Mouse (Mus musculus): ENCODE results near the gene Map2k4. TPM values are rescaled to one million over a fixed set of nuclear protein-coding genes. Genes with fewer than 3 reads are reported as not detected.

The Map2k4 gene
- polyA plus RNA-seq, 1 experiment: not detected

DNA sequence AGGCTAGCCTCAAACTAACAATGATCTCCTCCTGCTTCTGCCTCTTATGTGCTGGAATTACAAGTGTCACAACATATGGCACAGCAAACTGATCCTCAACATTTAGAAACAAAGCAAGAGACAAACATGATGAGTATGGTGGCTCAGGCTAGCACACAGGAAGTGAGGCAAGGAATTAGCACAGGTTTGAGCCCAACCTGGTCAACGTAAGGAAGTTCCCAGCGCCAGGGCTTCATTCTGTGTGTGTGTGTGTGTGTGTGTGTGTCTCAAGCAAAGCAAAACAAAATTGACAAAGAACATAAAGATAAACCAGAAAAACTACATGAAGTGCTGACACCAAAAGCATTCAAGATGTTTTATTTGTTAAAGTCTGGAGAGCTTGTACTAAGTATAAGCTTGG, 27.2 kb downstream of the Map2k4 start:
- Histone ChIP-seq H3K4me1 (ENCODE audit: control insufficient read depth, insufficient read depth, low read length) (peaks cover 7% of the 10 kb centered on the region), H3K4me3 (ENCODE audit: insufficient read depth, low read depth, low read length) (no peak overlapping the region), H3K27ac (ENCODE audit: insufficient read depth, low read depth, low read length) (no peak overlapping the region)
- WGBS: 97% methylated on average over 2 of the region's 2 CpGs
- TF ChIP-seq POLR2A (IDR thresholded peaks at IDR 0.05; ENCODE audit: insufficient read depth, low read depth, low read length) (no peak), CTCF (IDR thresholded peaks at IDR 0.05; ENCODE audit: insufficient read depth, low read depth, low read length) (no peak)

DNA sequence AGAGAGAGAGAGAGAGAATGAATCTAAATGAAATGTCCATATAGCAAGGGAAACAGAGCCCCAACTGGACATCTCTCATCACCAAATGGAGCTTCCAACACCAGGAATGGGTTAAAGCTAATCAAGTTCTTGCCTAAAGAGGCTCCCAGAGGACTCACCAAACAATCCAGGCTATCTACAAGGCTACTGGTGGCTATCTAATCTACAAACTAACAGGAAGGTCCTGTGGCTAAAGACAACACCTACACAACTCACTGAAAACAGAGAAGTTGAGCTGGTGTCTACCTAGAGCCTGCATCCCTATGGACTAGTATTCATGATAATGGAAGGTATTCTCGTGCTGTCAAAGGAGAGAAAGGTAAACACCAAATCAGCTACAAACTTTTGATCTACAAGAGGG, 28.7 kb downstream of the Map2k4 start:
- Histone ChIP-seq H3K27ac (ENCODE audit: insufficient read depth, low read depth, low read length) (no peak overlapping the region), H3K4me1 (ENCODE audit: control insufficient read depth, insufficient read depth, low read length) (peaks cover 4% of the 10 kb centered on the region), H3K4me3 (ENCODE audit: insufficient read depth, low read depth, low read length) (no peak overlapping the region)
- WGBS: 95% methylated on average over 1 of the region's 1 CpGs
- TF ChIP-seq POLR2A (IDR thresholded peaks at IDR 0.05; ENCODE audit: insufficient read depth, low read depth, low read length) (no peak), CTCF (IDR thresholded peaks at IDR 0.05; ENCODE audit: insufficient read depth, low read depth, low read length) (no peak)

DNA sequence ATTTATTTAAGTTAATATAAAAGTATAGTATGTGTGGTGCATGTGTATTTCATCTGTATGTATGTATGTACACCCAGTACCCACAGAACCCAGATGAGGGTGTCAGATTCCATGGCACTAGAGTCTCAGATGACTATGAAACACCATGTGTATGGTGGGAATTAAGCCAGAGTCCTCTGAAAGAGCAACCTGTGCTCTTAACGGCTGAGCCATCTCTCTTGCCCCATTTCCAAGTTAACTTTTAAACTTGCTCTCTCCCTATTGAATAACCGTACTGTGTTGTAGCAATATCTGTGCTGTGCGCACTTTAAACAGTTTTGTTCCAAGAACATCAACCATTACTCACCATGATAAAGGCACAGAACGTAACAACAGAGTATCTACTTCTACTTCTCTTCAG, 33.9 kb downstream of the Map2k4 start:
- Histone ChIP-seq H3K4me3 (ENCODE audit: insufficient read depth, low read depth, low read length) (no peak overlapping the region), H3K4me1 (ENCODE audit: control insufficient read depth, insufficient read depth, low read length) (no peaks in the 10 kb centered on the region), H3K27ac (ENCODE audit: insufficient read depth, low read depth, low read length) (no peak overlapping the region)
- TF ChIP-seq CTCF (IDR thresholded peaks at IDR 0.05; ENCODE audit: insufficient read depth, low read depth, low read length) (no peak), POLR2A (IDR thresholded peaks at IDR 0.05; ENCODE audit: insufficient read depth, low read depth, low read length) (no peak)
- 81% methylated on average over 4 of the region's 4 CpGs for WGBS

DNA sequence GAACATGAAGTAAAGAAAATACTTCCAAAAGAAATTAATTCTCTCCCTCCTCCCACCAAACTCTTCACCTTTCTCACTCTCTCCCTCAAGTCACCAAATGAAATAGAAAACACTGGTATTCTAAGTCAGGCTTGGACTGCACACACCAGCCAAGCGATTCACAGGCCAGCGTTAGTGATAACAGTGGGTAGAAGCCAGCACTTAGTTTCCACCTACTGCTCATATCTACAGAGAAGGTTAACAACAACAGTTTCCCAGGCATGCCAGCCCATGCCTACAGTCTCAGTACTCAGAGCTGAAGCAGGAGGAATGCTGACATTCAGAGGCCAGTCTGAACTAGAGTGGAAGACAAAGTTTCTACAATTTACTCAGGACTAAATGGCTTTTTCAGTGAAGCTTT, 34.5 kb downstream of the Map2k4 start:
- H3K27ac ChIP-seq (ENCODE audit: insufficient read depth, low read depth, low read length): no peak overlapping the region
- no peaks in the 10 kb centered on the region for H3K4me1 ChIP-seq (ENCODE audit: control insufficient read depth, insufficient read depth, low read length)
- TF ChIP-seq CTCF (IDR thresholded peaks at IDR 0.05; ENCODE audit: insufficient read depth, low read depth, low read length) (no peak), POLR2A (IDR thresholded peaks at IDR 0.05; ENCODE audit: insufficient read depth, low read depth, low read length) (no peak)
- no peak overlapping the region for H3K4me3 ChIP-seq (ENCODE audit: insufficient read depth, low read depth, low read length)
- WGBS: 71% methylated on average over 2 of the region's 2 CpGs

DNA sequence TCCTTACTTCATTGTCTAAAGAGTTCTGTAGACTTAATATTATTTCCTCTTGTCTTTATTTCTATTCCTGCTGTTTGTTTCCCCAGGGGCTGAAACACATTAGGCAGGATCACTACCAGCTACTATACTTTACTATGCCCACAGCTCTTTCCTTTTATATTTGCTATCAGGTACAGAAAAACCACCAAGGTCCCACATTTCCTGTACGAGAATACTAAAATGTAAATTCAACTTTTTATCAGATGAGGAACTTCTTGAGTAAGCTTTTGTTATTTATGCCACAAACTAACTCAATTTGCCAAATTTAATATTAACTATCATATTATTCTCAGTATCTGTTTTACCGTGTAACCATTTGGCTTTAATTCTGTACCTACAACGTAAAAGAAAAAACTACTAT, 37.6 kb downstream of the Map2k4 start:
- no peak overlapping the region for H3K27ac ChIP-seq (ENCODE audit: insufficient read depth, low read depth, low read length)
- H3K4me3 ChIP-seq (ENCODE audit: insufficient read depth, low read depth, low read length): no peak overlapping the region
- TF ChIP-seq POLR2A (IDR thresholded peaks at IDR 0.05; ENCODE audit: insufficient read depth, low read depth, low read length) (no peak), CTCF (IDR thresholded peaks at IDR 0.05; ENCODE audit: insufficient read depth, low read depth, low read length) (no peak)
- no peaks in the 10 kb centered on the region for H3K4me1 ChIP-seq (ENCODE audit: control insufficient read depth, insufficient read depth, low read length)
- 93% methylated on average over 3 of the region's 3 CpGs for WGBS

DNA sequence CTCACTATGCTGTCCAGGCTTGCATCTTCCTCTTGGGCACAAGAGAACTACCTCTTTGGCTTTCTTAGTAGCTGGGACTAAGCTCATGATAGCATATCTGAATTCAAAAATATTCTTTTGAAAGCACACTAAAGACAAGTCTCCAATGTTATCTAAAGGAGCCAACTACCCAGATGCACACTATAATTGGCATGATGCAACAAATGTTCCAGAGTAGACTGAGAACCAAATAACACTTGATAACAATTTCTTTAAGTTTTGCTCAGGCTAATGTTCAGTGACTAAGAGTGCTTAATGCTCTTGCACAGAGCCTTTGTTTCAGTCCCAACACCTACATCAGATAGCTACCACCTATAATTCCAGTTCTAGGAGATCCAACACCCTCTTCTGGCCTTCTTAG, 40.7 kb downstream of the Map2k4 start:
- H3K27ac ChIP-seq (ENCODE audit: insufficient read depth, low read depth, low read length): no peak overlapping the region

DNA sequence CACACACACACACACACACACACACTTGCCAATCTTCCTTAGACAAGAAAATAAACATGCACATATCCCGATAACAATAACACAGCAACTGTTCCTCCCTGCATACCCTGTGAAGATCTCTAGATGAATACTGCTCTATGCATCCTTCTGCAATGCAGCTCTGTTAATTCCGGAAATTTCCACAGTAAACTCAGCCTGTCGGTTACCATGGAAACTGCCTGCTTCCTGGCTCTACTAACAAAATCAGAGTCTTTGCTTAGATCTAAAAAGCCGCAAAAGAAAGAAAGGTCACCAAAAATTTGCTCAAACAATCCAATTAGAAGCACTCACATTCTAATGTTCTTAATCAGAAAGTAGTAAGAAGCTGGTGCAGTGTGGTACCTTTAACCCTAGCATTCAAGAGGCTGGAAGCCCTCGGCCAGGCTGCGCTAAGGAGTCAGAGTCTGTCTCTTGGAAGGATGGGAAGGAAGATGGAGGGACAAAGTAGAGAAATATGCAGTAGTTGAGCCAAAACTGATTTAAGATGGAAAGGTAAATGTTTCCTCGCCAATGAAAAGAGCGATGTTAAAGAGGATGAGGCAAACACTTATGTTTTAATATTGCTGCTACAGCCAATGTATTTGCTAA, 42.3 kb downstream of the Map2k4 start:
- 30% methylated on average over 8 of the region's 8 CpGs for WGBS

More for the DNA sequence above, 40.7 kb downstream of the Map2k4 start:
- H3K4me3 ChIP-seq (ENCODE audit: insufficient read depth, low read depth, low read length): no peak overlapping the region
- peaks cover 3% of the 10 kb centered on the region; the same call in 1 of the 2 replicates for H3K4me1 ChIP-seq (ENCODE audit: control insufficient read depth, insufficient read depth, low read length)
- no peak for TF ChIP-seq CTCF (IDR thresholded peaks at IDR 0.05; ENCODE audit: insufficient read depth, low read depth, low read length)
- no peak for TF ChIP-seq POLR2A (IDR thresholded peaks at IDR 0.05; ENCODE audit: insufficient read depth, low read depth, low read length)

DNA sequence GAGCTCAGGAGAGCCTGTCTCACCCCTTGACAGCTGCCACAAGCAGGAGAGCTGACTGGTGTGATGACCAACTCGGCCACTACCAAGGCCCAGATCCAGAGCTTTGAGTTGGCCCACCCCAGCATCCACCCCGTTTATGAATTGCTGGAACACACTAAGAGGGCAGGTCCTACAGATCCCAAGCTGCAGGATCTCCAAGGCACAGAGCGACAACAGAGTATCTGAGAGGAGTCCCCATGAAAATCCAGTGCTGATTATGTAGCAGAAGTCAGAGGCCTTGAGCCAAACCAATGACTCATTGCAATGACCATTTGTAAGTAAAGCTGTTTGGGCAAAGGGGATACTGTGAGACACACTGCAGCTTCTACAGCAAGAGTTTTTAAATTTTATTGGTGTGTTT, 44.2 kb downstream of the Map2k4 start:
- TF ChIP-seq CTCF (IDR thresholded peaks at IDR 0.05; ENCODE audit: insufficient read depth, low read depth, low read length): no peak
- no peak for TF ChIP-seq POLR2A (IDR thresholded peaks at IDR 0.05; ENCODE audit: insufficient read depth, low read depth, low read length)
- Histone ChIP-seq H3K4me1 (ENCODE audit: control insufficient read depth, insufficient read depth, low read length) (peaks cover 3% of the 10 kb centered on the region; the same call in 1 of the 2 replicates), H3K4me3 (ENCODE audit: insufficient read depth, low read depth, low read length) (no peak overlapping the region), H3K27ac (ENCODE audit: insufficient read depth, low read depth, low read length) (no peak overlapping the region)
- 85% methylated on average over 3 of the region's 3 CpGs for WGBS

More for the DNA sequence above, 42.3 kb downstream of the Map2k4 start:
- H3K27ac ChIP-seq (ENCODE audit: insufficient read depth, low read depth, low read length): peak overlapping the region; percentile 82
- H3K4me1 ChIP-seq (ENCODE audit: control insufficient read depth, insufficient read depth, low read length): peaks cover 3% of the 10 kb centered on the region; the same call in 1 of the 2 replicates
- H3K4me3 ChIP-seq (ENCODE audit: insufficient read depth, low read depth, low read length): no peak overlapping the region
- TF ChIP-seq CTCF (IDR thresholded peaks at IDR 0.05; ENCODE audit: insufficient read depth, low read depth, low read length) (no peak), POLR2A (IDR thresholded peaks at IDR 0.05; ENCODE audit: insufficient read depth, low read depth, low read length) (no peak)

DNA sequence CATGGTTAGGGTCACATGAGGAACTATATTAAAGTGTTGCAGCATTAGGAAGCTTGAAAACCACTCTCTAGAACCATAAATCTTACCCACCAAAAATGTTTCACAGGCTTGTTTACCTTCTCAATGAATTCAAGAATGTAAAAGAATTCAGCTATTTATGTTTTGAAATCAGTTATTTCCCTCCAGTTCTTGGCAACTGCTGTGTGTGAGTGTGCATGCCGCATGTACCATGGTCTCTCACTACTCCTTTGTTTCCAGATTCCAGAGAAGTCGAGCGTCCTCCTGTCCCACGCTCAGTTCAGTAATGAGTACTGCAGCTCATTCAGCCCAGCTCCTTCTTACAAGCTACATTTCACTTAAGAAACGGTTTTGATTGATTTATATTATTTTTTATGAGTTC, 47.3 kb downstream of the Map2k4 start:
- no peak overlapping the region for H3K4me3 ChIP-seq (ENCODE audit: insufficient read depth, low read depth, low read length)
- 69% methylated on average over 5 of the region's 5 CpGs for WGBS
- TF ChIP-seq CTCF (IDR thresholded peaks at IDR 0.05; ENCODE audit: insufficient read depth, low read depth, low read length) (no peak), POLR2A (IDR thresholded peaks at IDR 0.05; ENCODE audit: insufficient read depth, low read depth, low read length) (no peak)
- H3K4me1 ChIP-seq (ENCODE audit: control insufficient read depth, insufficient read depth, low read length): peaks cover 3% of the 10 kb centered on the region; the same call in 1 of the 2 replicates
- H3K27ac ChIP-seq (ENCODE audit: insufficient read depth, low read depth, low read length): no peak overlapping the region
